Mouse (Mus musculus) CH12.LX (cell line): Measurements from ENCODE around the gene Plce1. TPM values are rescaled to one million over a fixed set of nuclear protein-coding genes. Genes with fewer than 3 reads are reported as not detected.
A peak's percentile ranks its signal among the peaks of the same experiment; 100 is the strongest.

ENCODE experiments used
- DNase-seq: peaks from one replicate; pipeline ENCODE4 v3.0.0-alpha.2; 2013; ENCODE audit errors: extremely low read depth
- H3K27ac ChIP-seq: 2 replicates; pipeline ENCODE4 v1.5.1; 2012; ENCODE audit warnings: low read depth, mild to moderate bottlenecking, control low read depth, moderate library complexity; ENCODE audit not compliant: insufficient read depth
- H3K27me3 ChIP-seq: replicated peaks from 2 replicates; pipeline ENCODE3; 2012; ENCODE audit warnings: inconsistent platforms
- H3K36me3 ChIP-seq, 2 experiments: replicated peaks in 1 of 2; 2 replicates each; pipeline versions ENCODE3 to v1.6.1; 2012; ENCODE audit warnings: inconsistent platforms in 1 of 2, low read length in 1 of 2, mild to moderate bottlenecking in 1 of 2, mixed read lengths in 1 of 2, moderate library complexity in 1 of 2; ENCODE audit not compliant: control insufficient read depth in 1 of 2, insufficient read depth in 1 of 2
- H3K4me1 ChIP-seq, 2 experiments: 2 replicates each; pipeline ENCODE4 v1.6.1; 2012; ENCODE audit warnings: inconsistent platforms in 1 of 2, moderate library complexity in 1 of 2; ENCODE audit not compliant: insufficient read depth in 2 of 2, control insufficient read depth in 1 of 2
- H3K4me2 ChIP-seq: 2 replicates; pipeline ENCODE4 v1.6.1; 2012; ENCODE audit warnings: low read depth, mild to moderate bottlenecking, control low read depth; ENCODE audit not compliant: poor library complexity, insufficient read depth, severe bottlenecking
- H3K4me3 ChIP-seq, 3 experiments: fragments of 150-350 bp in 1 of 3; sonication (generic) in 1 of 3; replicated peaks in 1 of 3; 2 replicates each; pipeline versions ENCODE3 to v1.5.1; 2011 to 2012; ENCODE audit warnings: low read depth in 2 of 3, low read length in 2 of 3, mild to moderate bottlenecking in 2 of 3, moderate library complexity in 2 of 3, control low read depth in 1 of 3, improper control_type of control experiment in 1 of 3, inconsistent platforms in 1 of 3, mixed read lengths in 1 of 3; ENCODE audit not compliant: poor library complexity in 1 of 3
- H3K79me2 ChIP-seq: replicated peaks from 2 replicates; pipeline ENCODE4 v1.6.1; 2012; ENCODE audit warnings: mild to moderate bottlenecking, moderate library complexity; ENCODE audit not compliant: control insufficient read depth, poor library complexity, insufficient read depth, severe bottlenecking; ENCODE audit errors: extremely low read depth
- H3K9ac ChIP-seq: 2 replicates; pipeline ENCODE4 v1.6.1; 2012; ENCODE audit warnings: low read depth, mild to moderate bottlenecking, control low read depth, moderate library complexity; ENCODE audit not compliant: insufficient read depth
- H3K9me3 ChIP-seq: replicated peaks from 2 replicates; pipeline ENCODE3; 2012; ENCODE audit warnings: low read length, inconsistent platforms, mixed read lengths
- BHLHE40 ChIP-seq: IDR thresholded peaks from 2 replicates; pipeline ENCODE4 v1.6.1; 2011; ENCODE audit warnings: mild to moderate bottlenecking, low read depth, low read length, improper control_type of control experiment
- CHD2 ChIP-seq: IDR thresholded peaks from 2 replicates; pipeline ENCODE4 v1.6.1; 2011; ENCODE audit warnings: low read length, improper control_type of control experiment
- E2F4 ChIP-seq: IDR thresholded peaks from 2 replicates; pipeline ENCODE4 v1.6.1; 2011; ENCODE audit warnings: low read depth, low read length, improper control_type of control experiment; ENCODE audit not compliant: insufficient replicate concordance
- ETS1 ChIP-seq: conservative IDR thresholded peaks from 2 replicates; pipeline ENCODE4 v1.6.1; 2012; ENCODE audit warnings: low read depth, mild to moderate bottlenecking, inconsistent platforms, low read length, improper control_type of control experiment, moderate library complexity
- IRF4 ChIP-seq: IDR thresholded peaks from 2 replicates; pipeline ENCODE4 v1.6.1; 2014; ENCODE audit warnings: low read depth, mild to moderate bottlenecking, inconsistent platforms, low read length, improper control_type of control experiment
- MAFK ChIP-seq: IDR thresholded peaks from 2 replicates; pipeline ENCODE4 v1.6.1; 2011; ENCODE audit warnings: low read length, improper control_type of control experiment; ENCODE audit not compliant: insufficient replicate concordance
- MAX ChIP-seq: IDR thresholded peaks from 2 replicates; pipeline ENCODE4 v1.6.1; 2011; ENCODE audit warnings: low read length, improper control_type of control experiment
- MEF2A ChIP-seq: IDR thresholded peaks from 2 replicates; pipeline ENCODE4 v1.6.1; 2014; ENCODE audit warnings: low read depth, mild to moderate bottlenecking, inconsistent platforms, low read length, improper control_type of control experiment, borderline replicate concordance
- MYC ChIP-seq: IDR thresholded peaks from 2 replicates; pipeline ENCODE4 v1.6.1; 2011; ENCODE audit warnings: low read depth, mild to moderate bottlenecking, improper control_type of control experiment, low read length
- NRF1 ChIP-seq: IDR thresholded peaks from 2 replicates; pipeline ENCODE4 v1.6.1; 2014; ENCODE audit warnings: low read depth, mild to moderate bottlenecking, inconsistent platforms, low read length, improper control_type of control experiment, moderate library complexity
- POLR2A ChIP-seq: IDR thresholded peaks from 2 replicates; pipeline ENCODE4 v1.6.1; 2011; ENCODE audit warnings: low read depth, mild to moderate bottlenecking, improper control_type of control experiment, low read length
- POLR2AphosphoS2 ChIP-seq: IDR thresholded peaks from 2 replicates; pipeline ENCODE4 v1.6.1; 2011; ENCODE audit warnings: low read depth, low read length, improper control_type of control experiment
- RAD21 ChIP-seq: IDR thresholded peaks from 2 replicates; pipeline ENCODE4 v1.6.1; 2011; ENCODE audit warnings: low read depth, mild to moderate bottlenecking, low read length, improper control_type of control experiment, moderate library complexity
- RCOR1 ChIP-seq: conservative IDR thresholded peaks from 2 replicates; pipeline ENCODE4 v1.6.1; 2012; ENCODE audit warnings: low read depth, mild to moderate bottlenecking, inconsistent platforms, low read length, improper control_type of control experiment
- SMC3 ChIP-seq: IDR thresholded peaks from 2 replicates; pipeline ENCODE4 v1.6.1; 2011; ENCODE audit warnings: low read depth, low read length, improper control_type of control experiment
- TBP ChIP-seq: conservative IDR thresholded peaks from 2 replicates; pipeline ENCODE4 v1.6.1; 2011; ENCODE audit warnings: low read depth, low read length, improper control_type of control experiment
- TCF12 ChIP-seq: IDR thresholded peaks from 2 replicates; pipeline ENCODE4 v1.6.1; 2014; ENCODE audit warnings: low read depth, mild to moderate bottlenecking, inconsistent platforms, low read length, improper control_type of control experiment
- UBTF ChIP-seq: IDR thresholded peaks from 2 replicates; pipeline ENCODE4 v1.6.1; 2012; ENCODE audit warnings: low read depth, mild to moderate bottlenecking, inconsistent platforms, low read length, improper control_type of control experiment, moderate library complexity
- USF1 ChIP-seq: IDR thresholded peaks from 2 replicates; pipeline ENCODE4 v1.6.1; 2014; ENCODE audit warnings: low read depth, mild to moderate bottlenecking, inconsistent platforms, low read length, improper control_type of control experiment
- ZMIZ1 ChIP-seq: IDR thresholded peaks from 2 replicates; pipeline ENCODE4 v1.6.1; 2012; ENCODE audit warnings: low read depth, mild to moderate bottlenecking, inconsistent platforms, low read length, improper control_type of control experiment
- ZNF384 ChIP-seq: IDR thresholded peaks from 2 replicates; pipeline ENCODE4 v1.6.1; 2012; ENCODE audit warnings: low read depth, low read length, improper control_type of control experiment, inconsistent platforms
- dilution Hi-C: fragments of 300-500 bp; cut with MboI; formaldehyde crosslinking; loops from 2 replicates; pipeline ENCODE4 v1.14.3; 2020; ENCODE audit warnings: low sequenced_read_pairs; ENCODE audit not compliant: extremely low pct_unique_long_range_greater_than_20kb, extremely low pct_ligation_motif_present
- in situ Hi-C: fragments of 300-500 bp; cut with MboI; formaldehyde crosslinking; loops from 3 replicates; pipeline ENCODE4 v1.14.3; 2019; ENCODE audit warnings: low sequenced_read_pairs, low pct_ligation_motif_present, low pct_unique_long_range_greater_than_20kb, mixed read lengths
- polyA plus RNA-seq: library from polyadenylated mRNA; unstranded; fragments of >175 nt; gene quantifications from 2 replicates; pipeline ENCODE4 v1.2.1, GENCODE M21; 2012; ENCODE audit warnings: low read depth; ENCODE audit not compliant: insufficient read length
- total RNA-seq, 2 experiments: library from RNA; depleted of rRNA; stranded (reverse); fragments of 300-350 nt in 1 of 2; fragments of >200 nt in 1 of 2; gene quantifications; 2 replicates each; pipeline ENCODE4 v1.2.3; 2012 to 2014

The Plce1 gene
- total and polyA plus RNA-seq, 3 experiments: under 0.01 to 0.13 (median 0.05) TPM

DNA sequence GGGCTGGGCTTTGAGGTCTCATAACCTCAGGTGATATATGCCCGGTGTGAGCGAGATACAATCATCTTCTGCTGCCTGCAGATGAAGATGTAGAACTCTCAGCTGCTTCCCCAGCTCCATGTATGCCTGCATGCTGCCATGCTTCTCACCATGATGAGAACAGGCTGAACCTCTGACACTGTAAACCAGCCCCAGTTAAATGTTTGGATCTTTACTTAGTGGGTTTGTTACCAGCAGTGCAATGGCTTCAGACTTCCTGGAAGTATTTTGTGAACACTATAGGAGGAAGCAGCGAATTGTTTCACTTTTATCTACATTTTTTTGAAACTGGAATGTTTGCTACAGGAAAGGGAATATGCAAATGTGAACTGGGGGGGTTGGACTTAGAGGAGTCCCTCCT is 48.9 kb upstream of the Plce1 start:
- Histone ChIP-seq H3K9me3 (no peaks in the 10 kb centered on the region), H3K27ac (no peak overlapping the region), H3K79me2 (no peaks in the 10 kb centered on the region), H3K9ac (no peak overlapping the region), H3K27me3 (no peaks in the 10 kb centered on the region), H3K4me2 (no peak overlapping the region), H3K4me1 (peaks cover 5 to 11% of the 10 kb centered on the region in 2 experiments; a peak in 3 of 4 replicates), H3K36me3 (no peaks in the 10 kb centered on the region), H3K4me3 (no peak overlapping the region)
- in situ Hi-C loops (no loop called here), dilution Hi-C loops (no loop called here)
- DNase-seq: peak; percentile 6
- TF ChIP-seq MAFK (no peak), POLR2A (no peak)

DNA sequence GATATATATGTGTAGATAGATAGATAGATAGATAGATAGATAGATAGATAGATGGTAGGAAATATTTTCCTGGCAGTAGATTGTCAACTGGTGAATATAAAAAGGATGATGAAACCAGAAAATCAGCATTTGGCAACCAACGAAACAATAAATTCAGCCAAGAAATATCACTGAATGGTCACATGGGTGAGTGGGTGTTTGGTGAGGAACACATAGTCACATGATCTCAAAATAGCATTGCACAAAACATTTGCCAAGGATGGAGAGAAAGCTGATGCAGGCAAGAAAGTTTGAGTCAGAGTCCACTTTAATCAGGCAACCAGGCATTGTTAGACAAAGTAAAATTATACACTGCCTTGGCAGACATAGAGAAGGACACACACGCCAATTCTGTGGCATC is 47.5 kb upstream of the Plce1 start:
- no peak overlapping the region for H3K4me2 ChIP-seq
- H3K79me2 ChIP-seq: no peaks in the 10 kb centered on the region
- TF ChIP-seq USF1 (no peak), TCF12 (no peak), CHD2 (no peak), POLR2AphosphoS2 (no peak), ZMIZ1 (no peak)
- no peak overlapping the region for H3K27ac ChIP-seq
- dilution Hi-C loops: no loop called here
- no peak overlapping the region for H3K4me3 ChIP-seq
- no peaks in the 10 kb centered on the region for H3K27me3 ChIP-seq
- H3K9ac ChIP-seq: no peak overlapping the region
- H3K36me3 ChIP-seq: no peaks in the 10 kb centered on the region
- DNase-seq: no peak
- H3K9me3 ChIP-seq: no peaks in the 10 kb centered on the region
- in situ Hi-C loops: no loop called here
- H3K4me1 ChIP-seq: peaks cover 5 to 11% of the 10 kb centered on the region in 2 experiments; a peak in 3 of 4 replicates

DNA sequence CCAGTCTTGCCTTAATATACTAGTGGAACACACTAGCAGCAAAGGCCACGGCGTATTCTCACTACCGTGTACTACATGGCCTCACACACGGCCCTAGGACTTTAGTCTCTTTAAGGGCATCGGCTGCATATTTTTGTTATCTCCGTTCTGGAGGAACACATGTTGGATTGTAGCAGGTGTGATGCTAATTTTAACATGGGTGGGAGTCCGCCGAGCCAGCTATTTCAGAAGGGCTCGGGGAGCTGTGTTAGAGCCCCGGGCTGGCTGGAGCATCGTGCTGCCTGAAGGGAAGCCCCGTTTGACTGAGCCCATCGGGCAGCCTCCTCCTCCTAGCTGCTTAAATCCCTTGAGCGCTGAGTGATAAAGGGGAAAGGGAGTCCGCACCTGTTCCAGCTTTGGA is 45.7 kb upstream of the Plce1 start:
- TF ChIP-seq SMC3 (no peak), E2F4 (no peak), NRF1 (no peak), BHLHE40 (no peak), TBP (no peak), RAD21 (no peak), ETS1 (no peak), RCOR1 (no peak), IRF4 (no peak), MAX (no peak), MAFK (no peak), UBTF (no peak), USF1 (no peak), ZNF384 (no peak), MYC (no peak), MEF2A (no peak), TCF12 (no peak), POLR2AphosphoS2 (no peak)
- in situ Hi-C loops: no loop called here

More for the DNA sequence above, 45.7 kb upstream of the Plce1 start:
- Histone ChIP-seq H3K9ac (no peak overlapping the region), H3K4me3 (no peak overlapping the region), H3K4me1 (peaks cover under 1 to 5% of the 10 kb centered on the region in 2 experiments; a peak in 3 of 4 replicates), H3K27ac (no peak overlapping the region), H3K79me2 (no peaks in the 10 kb centered on the region), H3K27me3 (no peaks in the 10 kb centered on the region), H3K36me3 (no peaks in the 10 kb centered on the region), H3K4me2 (no peak overlapping the region), H3K9me3 (no peaks in the 10 kb centered on the region)
- DNase-seq: no peak
- dilution Hi-C loops: no loop called here
